Mouse (Mus musculus) forebrain, embryonic 11.5 days (tissue): Measurements from ENCODE around the gene Rnf123. TPM values are rescaled to one million over a fixed set of nuclear protein-coding genes. Genes with fewer than 3 reads are reported as not detected.

Source experiments
- ATAC-seq: fragments of 200-750 bp; cut with Nextera tagmentation; replicated peaks from 2 replicates; pipeline ENCODE4 v1.8.0; 2017; ENCODE audit warnings: moderate TSS enrichment; ENCODE audit not compliant: low FRiP score
- DNase-seq: peaks from one replicate; pipeline ENCODE4 v3.0.0-alpha.2; 2017; ENCODE audit warnings: low spot score
- H3K27ac ChIP-seq: fragments of 300-500 bp; sonication (generic); 2 replicates; pipeline ENCODE4 v1.5.1; 2014; ENCODE audit warnings: low read depth, low read length
- H3K27me3 ChIP-seq: fragments of 300-500 bp; sonication (generic); 2 replicates; pipeline ENCODE4 v1.6.1; 2014; ENCODE audit warnings: mild to moderate bottlenecking, low read length, mixed read lengths; ENCODE audit not compliant: control insufficient read depth, insufficient read depth
- H3K36me3 ChIP-seq: fragments of 300-500 bp; sonication (generic); 2 replicates; pipeline ENCODE4 v1.6.1; 2014; ENCODE audit warnings: mild to moderate bottlenecking, low read length, moderate library complexity, mixed read lengths; ENCODE audit not compliant: control insufficient read depth, insufficient read depth
- H3K4me1 ChIP-seq: fragments of 300-500 bp; sonication (generic); replicated peaks from 2 replicates; pipeline ENCODE4 v1.6.1; 2014; ENCODE audit warnings: low read length, mixed read lengths; ENCODE audit not compliant: control insufficient read depth, insufficient read depth
- H3K4me2 ChIP-seq: fragments of 300-500 bp; sonication (generic); 2 replicates; pipeline ENCODE4 v1.6.1; 2014; ENCODE audit warnings: low read depth, mild to moderate bottlenecking, low read length, moderate library complexity, mixed read lengths; ENCODE audit not compliant: severe bottlenecking
- H3K4me3 ChIP-seq: fragments of 300-500 bp; sonication (generic); 2 replicates; pipeline ENCODE4 v1.5.1; 2014; ENCODE audit warnings: low read depth, low read length
- H3K9ac ChIP-seq: fragments of 300-500 bp; sonication (generic); 2 replicates; pipeline ENCODE4 v1.6.1; 2014; ENCODE audit warnings: low read length
- H3K9me3 ChIP-seq: fragments of 300-500 bp; sonication (generic); 2 replicates; pipeline ENCODE4 v1.6.1; 2016; ENCODE audit warnings: low read length, mixed read lengths; ENCODE audit not compliant: control insufficient read depth
- WGBS: fragments of 180-500 bp; shearing (Covaris S2); extraction: QIAGEN DNeasy Blood & Tissue Kit; methylation state at CpG from one replicate; pipeline ENCODE4 v1.1.7; 2014; 5-methylcytosine and 5-hydroxymethylcytosine counted together
- polyA plus RNA-seq: library from polyadenylated mRNA; unstranded; fragments of >200 nt; fragmentation: Nextera tagmentation; extraction: Ambion mirVana; gene quantifications from 2 replicates; pipeline ENCODE4 v1.2.1, GENCODE M21; 2014

Rnf123 gene
- polyA plus RNA-seq, 1 experiment from 2014 or later: 34.7 TPM

- Histone ChIP-seq H3K9ac (no peak overlapping the region), H3K4me2 (no peak overlapping the region), H3K4me3 (no peak overlapping the region), H3K27ac (no peak overlapping the region), H3K4me1 (peaks cover 8% of the 10 kb centered on the region), H3K36me3 (no peaks in the 10 kb centered on the region; the same call in 1 of the 2 replicates), H3K9me3 (no peaks in the 10 kb centered on the region), H3K27me3 (no peaks in the 10 kb centered on the region)
- ATAC-seq (no peak), DNase-seq (no peak)
- 90% methylated on average over 16 of the region's 16 CpGs for WGBS
Measured at GRCm38 (mm10) chr9:108110160-108110559, 27.0 kb upstream of the Rnf123 start.

GRCm38 (mm10) chr9:108107867-108108266 is 24.7 kb upstream of the Rnf123 start:
- H3K27ac ChIP-seq: no peak overlapping the region
- no peaks in the 10 kb centered on the region for H3K36me3 ChIP-seq
- no peak overlapping the region for H3K4me2 ChIP-seq
- H3K4me3 ChIP-seq: no peak overlapping the region
- H3K4me1 ChIP-seq: peaks cover 16% of the 10 kb centered on the region
- no peak for DNase-seq
- no peaks in the 10 kb centered on the region for H3K27me3 ChIP-seq
- ATAC-seq: no peak
- no peaks in the 10 kb centered on the region for H3K9me3 ChIP-seq
- 95% methylated on average over 16 of the region's 16 CpGs for WGBS
- no peak overlapping the region for H3K9ac ChIP-seq

- 94% methylated on average over 23 of the region's 23 CpGs for WGBS
- no peak for ATAC-seq
- no peaks in the 10 kb centered on the region for H3K36me3 ChIP-seq
- no peak for DNase-seq
- H3K27ac ChIP-seq: no peak overlapping the region
- H3K4me3 ChIP-seq: no peak overlapping the region
- H3K4me1 ChIP-seq: peaks cover 16% of the 10 kb centered on the region
- H3K9ac ChIP-seq: no peak overlapping the region
- H3K27me3 ChIP-seq: no peaks in the 10 kb centered on the region
- no peak overlapping the region for H3K4me2 ChIP-seq
- H3K9me3 ChIP-seq: no peaks in the 10 kb centered on the region
Measured at GRCm38 (mm10) chr9:108106090-108106489, 22.9 kb upstream of the Rnf123 start.

- Histone ChIP-seq H3K27ac (no peak overlapping the region), H3K4me1 (peaks cover 11% of the 10 kb centered on the region), H3K9me3 (no peaks in the 10 kb centered on the region), H3K4me2 (no peak overlapping the region), H3K4me3 (no peak overlapping the region), H3K9ac (no peak overlapping the region), H3K36me3 (no peaks in the 10 kb centered on the region), H3K27me3 (no peaks in the 10 kb centered on the region)
- WGBS: 77% methylated on average over 12 of the region's 12 CpGs
- no peak for ATAC-seq
- DNase-seq: no peak
Measured at GRCm38 (mm10) chr9:108105549-108105863, 22.4 kb upstream of the Rnf123 start.

GRCm38 (mm10) chr9:108104766-108105548 is 21.8 kb upstream of the Rnf123 start:
- H3K27ac ChIP-seq: no peak overlapping the region
- ATAC-seq (0 out of 2 replicates have a peak, but pooled peaks have one; percentile 44), DNase-seq (no peak)
- H3K9ac ChIP-seq: peak overlapping the region; percentile 39
- H3K4me3 ChIP-seq: no peak overlapping the region
- no peaks in the 10 kb centered on the region for H3K27me3 ChIP-seq
- WGBS: 36% methylated on average over 30 of the region's 31 CpGs
- H3K4me2 ChIP-seq: peak overlapping the region; percentile 11; the same call in 1 of the 2 replicates
- no peaks in the 10 kb centered on the region for H3K9me3 ChIP-seq
- no peaks in the 10 kb centered on the region for H3K36me3 ChIP-seq
- H3K4me1 ChIP-seq: peaks cover 11% of the 10 kb centered on the region

DNA sequence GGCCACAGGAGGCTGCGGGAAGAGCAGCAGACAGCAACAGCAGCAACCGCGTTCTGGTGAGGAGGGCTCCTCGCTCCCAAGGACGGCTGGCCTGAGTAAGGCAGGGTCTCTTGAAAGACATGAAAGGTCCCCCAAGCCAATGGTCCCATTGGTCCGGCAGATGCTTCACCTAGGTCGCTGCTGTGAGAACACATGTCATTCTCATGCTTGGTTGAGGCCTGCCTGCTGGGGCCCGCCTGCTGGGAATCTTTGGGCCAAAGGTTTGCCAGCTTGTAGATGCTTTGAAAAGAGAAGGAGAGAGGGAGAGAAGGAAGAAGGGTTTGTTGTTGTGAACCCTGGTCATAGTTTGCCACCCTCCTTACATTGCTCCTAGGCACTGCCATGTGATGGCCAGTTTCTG is 16.5 kb upstream of the Rnf123 start:
- Histone ChIP-seq H3K27ac (no peak overlapping the region), H3K36me3 (no peaks in the 10 kb centered on the region), H3K4me2 (no peak overlapping the region), H3K4me1 (peaks cover 9% of the 10 kb centered on the region; the same call in 1 of the 2 replicates), H3K9ac (no peak overlapping the region), H3K27me3 (no peaks in the 10 kb centered on the region), H3K4me3 (no peak overlapping the region), H3K9me3 (no peaks in the 10 kb centered on the region)
- ATAC-seq (no peak), DNase-seq (no peak)
- WGBS: 84% methylated on average over 8 of the region's 8 CpGs

DNA sequence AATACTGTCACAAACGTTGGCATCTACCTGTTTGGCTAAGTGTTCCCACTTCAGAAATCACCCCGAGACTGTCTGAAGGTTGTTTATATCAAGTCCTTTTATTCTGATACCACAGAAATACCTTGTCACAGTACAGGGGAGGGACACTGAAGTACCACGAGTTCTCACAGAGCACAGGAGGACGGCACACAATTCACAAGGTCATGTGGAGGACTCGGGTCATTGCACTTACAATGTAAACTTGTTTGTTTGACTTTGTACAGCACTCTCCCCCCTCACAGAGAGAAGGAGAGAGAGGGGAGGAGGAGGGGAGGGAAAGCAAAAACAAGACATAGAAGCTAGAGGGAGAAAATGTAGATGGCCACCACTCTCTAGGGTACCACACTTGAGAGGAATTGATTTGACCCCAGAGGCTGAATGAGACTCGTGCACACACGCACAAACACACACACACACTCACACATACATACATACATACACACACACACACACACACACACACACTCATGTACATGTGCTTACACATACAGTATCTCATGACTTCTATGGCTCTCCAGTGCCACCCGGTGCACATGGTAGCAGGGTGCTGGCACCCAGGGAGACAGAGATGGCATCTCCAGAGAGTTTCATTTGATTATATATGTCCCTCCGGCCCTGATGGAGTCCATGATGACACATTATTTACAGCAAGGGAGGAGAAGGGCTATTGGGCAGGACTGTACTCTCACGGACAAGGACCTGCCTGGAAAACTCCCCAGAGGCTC is 13.0 kb upstream of the Rnf123 start:
- DNase-seq (no peak), ATAC-seq (no peak)
- H3K4me1 ChIP-seq: peaks cover 8% of the 10 kb centered on the region; the same call in 1 of the 2 replicates
- H3K9me3 ChIP-seq: no peaks in the 10 kb centered on the region
- 64% methylated on average over 10 of the region's 10 CpGs for WGBS
- H3K27ac ChIP-seq: no peak overlapping the region
- H3K4me3 ChIP-seq: no peak overlapping the region
- H3K4me2 ChIP-seq: no peak overlapping the region
- no peak overlapping the region for H3K9ac ChIP-seq
- H3K27me3 ChIP-seq: no peaks in the 10 kb centered on the region
- H3K36me3 ChIP-seq: no peaks in the 10 kb centered on the region

- Histone ChIP-seq H3K36me3 (no peaks in the 10 kb centered on the region), H3K9ac (no peak overlapping the region; the same call in 1 of the 2 replicates), H3K4me2 (peak overlapping the region; percentile 90), H3K27me3 (no peaks in the 10 kb centered on the region), H3K9me3 (no peaks in the 10 kb centered on the region), H3K4me1 (peaks cover 8% of the 10 kb centered on the region; the same call in 1 of the 2 replicates), H3K27ac (peak overlapping the region; percentile 46; the same call in 1 of the 2 replicates), H3K4me3 (peak overlapping the region; percentile 80; the same call in 1 of the 2 replicates)
- DNase-seq: peak; percentile 81
- no peak for ATAC-seq
- WGBS: 11% methylated on average over 3 of the region's 3 CpGs
Measured at GRCm38 (mm10) chr9:108095518-108095917, 12.4 kb upstream of the Rnf123 start.
